Mouse (Mus musculus) intestine, embryonic 14.5 days (tissue): ENCODE measurements at regions not wholly inside any gene's neighbourhood (a gene's known extent, or its start where the extent isn't known, plus 50 kb on each side); places are given as distances from the start of the nearest gene placed in this dataset.

Experiments used
- ATAC-seq: fragments of 200-750 bp; cut with Nextera tagmentation; replicated peaks from 2 replicates; pipeline ENCODE4 v1.8.0; 2017; ENCODE audit warnings: low read depth, moderate number of reproducible peaks, moderate TSS enrichment, moderate library complexity; ENCODE audit not compliant: low FRiP score, low TSS enrichment
- DNase-seq: peaks from one replicate; pipeline ENCODE4 v3.0.0-alpha.2; 2018; ENCODE audit warnings: low spot score
- H3K27ac ChIP-seq: fragments of 300-500 bp; sonication (generic); 2 replicates; pipeline ENCODE4 v1.5.1; 2014; ENCODE audit warnings: low read depth, mild to moderate bottlenecking, control low read depth
- H3K27me3 ChIP-seq: fragments of 300-500 bp; sonication (generic); replicated peaks from 2 replicates; pipeline ENCODE4 v1.6.1; 2014; ENCODE audit warnings: low read length, control low read depth; ENCODE audit not compliant: control insufficient read depth, insufficient read depth
- H3K36me3 ChIP-seq: fragments of 300-500 bp; sonication (generic); 2 replicates; pipeline ENCODE4 v1.6.1; 2014; ENCODE audit warnings: low read length, control low read depth; ENCODE audit not compliant: control insufficient read depth, insufficient read depth
- H3K4me1 ChIP-seq: fragments of 300-500 bp; sonication (generic); replicated peaks from 2 replicates; pipeline ENCODE4 v1.6.1; 2014; ENCODE audit warnings: low read length, control low read depth, mixed read lengths; ENCODE audit not compliant: control insufficient read depth, insufficient read depth
- H3K4me2 ChIP-seq: fragments of 300-500 bp; sonication (generic); 2 replicates; pipeline ENCODE4 v1.6.1; 2014; ENCODE audit warnings: low read length
- H3K4me3 ChIP-seq: fragments of 300-500 bp; sonication (generic); 2 replicates; pipeline ENCODE4 v1.5.1; 2014; ENCODE audit warnings: low read depth, low read length, control low read depth, mixed read lengths
- H3K9ac ChIP-seq: fragments of 300-500 bp; sonication (generic); 2 replicates; pipeline ENCODE4 v1.6.1; 2014; ENCODE audit warnings: mild to moderate bottlenecking, low read length
- H3K9me3 ChIP-seq: fragments of 300-500 bp; sonication (generic); 2 replicates; pipeline ENCODE4 v1.6.1; 2016; ENCODE audit warnings: low read length, control low read depth; ENCODE audit not compliant: control insufficient read depth
- WGBS: fragments of 180-500 bp; shearing (Covaris S2); extraction: QIAGEN DNeasy Blood & Tissue Kit; methylation state at CpG from one replicate; pipeline ENCODE4 v1.1.7; 2014; 5-methylcytosine and 5-hydroxymethylcytosine counted together

GRCm38 (mm10) chr9:118404867-118405266 lies 73.1 kb upstream of the Eomes start:
- Histone ChIP-seq H3K4me3 (no peak overlapping the region), H3K9ac (no peak overlapping the region), H3K27me3 (no peaks in the 10 kb centered on the region), H3K4me1 (no peaks in the 10 kb centered on the region), H3K4me2 (no peak overlapping the region), H3K9me3 (no peaks in the 10 kb centered on the region), H3K27ac (no peak overlapping the region), H3K36me3 (no peaks in the 10 kb centered on the region)
- DNase-seq (no peak), ATAC-seq (no peak)
- 57% methylated on average over 6 of the region's 6 CpGs for WGBS

DNA sequence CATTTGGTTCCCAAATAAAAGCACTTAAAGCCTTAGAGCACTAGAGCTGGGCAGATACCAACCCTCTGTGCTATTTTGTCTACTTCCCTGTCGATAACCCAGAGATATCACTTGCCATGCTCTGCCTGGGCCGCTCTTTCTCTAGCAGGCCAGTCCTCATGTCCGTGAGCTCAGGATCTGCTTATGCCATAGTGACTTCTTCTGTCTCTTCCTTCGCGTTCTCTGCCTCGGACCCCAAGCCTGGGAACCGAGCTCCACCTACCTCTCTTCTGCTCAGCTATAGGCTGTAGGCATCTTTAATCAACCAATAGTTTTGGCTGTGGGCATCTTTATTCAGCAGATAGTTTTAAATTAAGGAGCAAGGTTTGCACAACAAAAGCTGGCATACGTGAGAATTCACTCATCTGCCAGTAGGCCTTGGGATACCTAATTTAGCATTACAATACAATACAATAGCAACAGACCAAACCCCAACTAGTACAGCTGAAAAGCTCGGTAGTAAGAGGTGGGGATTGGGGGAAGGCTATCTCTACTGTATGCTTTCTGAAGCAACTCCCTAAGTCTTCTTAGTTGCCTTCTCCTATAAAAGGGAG lies 72.0 kb upstream of the Eomes start:
- H3K4me3 ChIP-seq = no peak overlapping the region
- ATAC-seq = no peak

DNA sequence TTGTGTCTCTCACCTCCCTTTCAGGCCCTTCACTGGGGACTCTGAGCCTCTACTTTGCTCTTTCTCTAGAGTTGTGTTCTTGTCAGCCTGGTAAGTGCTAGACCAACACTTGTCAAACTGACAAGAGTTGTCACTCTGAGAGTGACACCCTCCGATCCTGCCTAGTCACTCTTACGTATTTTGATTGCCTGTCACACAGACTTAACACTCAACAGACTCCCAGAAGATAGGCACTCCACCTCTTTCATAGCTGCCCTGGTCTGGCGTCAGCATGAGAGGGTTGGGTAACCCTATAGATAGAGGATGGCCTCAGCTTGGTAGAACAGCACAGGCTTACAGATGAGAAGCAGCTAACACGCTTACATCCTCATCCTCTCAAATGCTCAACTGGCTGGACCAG lies 62.0 kb upstream of the Eomes start:
- Histone ChIP-seq H3K9me3 (no peaks in the 10 kb centered on the region), H3K9ac (no peak overlapping the region), H3K4me2 (no peak overlapping the region), H3K4me1 (no peaks in the 10 kb centered on the region), H3K36me3 (no peaks in the 10 kb centered on the region), H3K27ac (no peak overlapping the region), H3K4me3 (no peak overlapping the region), H3K27me3 (no peaks in the 10 kb centered on the region)
- no peak for DNase-seq
- WGBS = 67% methylated on average over 4 of the region's 4 CpGs
- no peak for ATAC-seq

More for the DNA sequence above, 72.0 kb upstream of the Eomes start:
- Histone ChIP-seq H3K36me3 (no peaks in the 10 kb centered on the region), H3K9me3 (no peaks in the 10 kb centered on the region), H3K27ac (no peak overlapping the region), H3K4me2 (no peak overlapping the region), H3K9ac (no peak overlapping the region), H3K4me1 (no peaks in the 10 kb centered on the region), H3K27me3 (no peaks in the 10 kb centered on the region)
- WGBS = 72% methylated on average over 9 of the region's 9 CpGs
- no peak for DNase-seq

GRCm38 (mm10) chr9:118416475-118416874 lies 61.5 kb upstream of the Eomes start:
- Histone ChIP-seq H3K4me2 (no peak overlapping the region), H3K4me1 (no peaks in the 10 kb centered on the region), H3K27me3 (no peaks in the 10 kb centered on the region), H3K4me3 (no peak overlapping the region), H3K9ac (no peak overlapping the region), H3K27ac (no peak overlapping the region), H3K9me3 (no peaks in the 10 kb centered on the region), H3K36me3 (no peaks in the 10 kb centered on the region)
- DNase-seq (no peak), ATAC-seq (no peak)
- 81% methylated on average over 6 of the region's 6 CpGs for WGBS

- DNase-seq = no peak
- Histone ChIP-seq H3K4me1 (no peaks in the 10 kb centered on the region), H3K36me3 (no peaks in the 10 kb centered on the region), H3K27ac (no peak overlapping the region), H3K9ac (no peak overlapping the region), H3K9me3 (no peaks in the 10 kb centered on the region), H3K4me2 (no peak overlapping the region), H3K4me3 (no peak overlapping the region), H3K27me3 (no peaks in the 10 kb centered on the region)
- no peak for ATAC-seq
- WGBS = 88% methylated on average over 6 of the region's 6 CpGs
These were observed 53.7 kb upstream of the Eomes start for GRCm38 (mm10) chr9:118424344-118424743.
